In genomic region chr2:54936369-54936768, GRCm38 (mm10) we compare ENCODE assay signal across 30 mouse cellular contexts.
"Had no signal": no experiment of that assay in that cellular context is flagged by ENCODE, and none has a peak within 500 bp of the region (broad histone marks: within the 10 kb centered on the region; RNA-seq: fewer than 3 reads in every experiment).

No protein-coding gene starts in this region.

- H3K4me3 ChIP-seq: limb, embryonic 10.5 days; limb, embryonic 12.5 days; limb, embryonic 13.5 days; limb, embryonic 15.5 days; liver, embryonic 12.5 days; liver, embryonic 13.5 days; liver, embryonic 15.5 days; lung, embryonic 15.5 days; megakaryocyte, embryonic 14.5 days; midbrain, embryonic 10.5 days; midbrain, embryonic 12.5 days; midbrain, embryonic 13.5 days; midbrain, embryonic 15.5 days; myocyte had no signal

- H3K4me1 ChIP-seq: limb, embryonic 10.5 days; limb, embryonic 12.5 days; limb, embryonic 13.5 days; limb, embryonic 15.5 days; liver, embryonic 12.5 days; liver, embryonic 13.5 days; liver, embryonic 15.5 days; lung, embryonic 15.5 days; megakaryocyte, embryonic 14.5 days; midbrain, embryonic 10.5 days; midbrain, embryonic 12.5 days; midbrain, embryonic 13.5 days; midbrain, embryonic 15.5 days had no signal

- DNase-seq: liver; liver, embryonic 13.5 days; liver, postnatal 0 days; lung, adult 18-20 months; lung, adult 2 months; lung, embryonic 14.5 days; lung, postnatal 10 days; lung, postnatal 14 days; lung, postnatal 36 days; lung, postnatal 4 days; midbrain, embryonic 14.5 days had no signal

- H3K27me3 ChIP-seq: limb, embryonic 12.5 days; limb, embryonic 13.5 days; limb, embryonic 15.5 days; liver, embryonic 12.5 days; liver, embryonic 13.5 days; liver, embryonic 15.5 days; lung, embryonic 15.5 days; megakaryocyte, embryonic 14.5 days; midbrain, embryonic 12.5 days; midbrain, embryonic 13.5 days; midbrain, embryonic 15.5 days had no signal

- H3K36me3 ChIP-seq: limb, embryonic 10.5 days; limb, embryonic 12.5 days; limb, embryonic 13.5 days; limb, embryonic 15.5 days; liver, embryonic 12.5 days; liver, embryonic 13.5 days; liver, embryonic 15.5 days; lung, embryonic 15.5 days; midbrain, embryonic 10.5 days; midbrain, embryonic 12.5 days; midbrain, embryonic 13.5 days; midbrain, embryonic 15.5 days had no signal

- ATAC-seq: liver, embryonic 12.5 days; liver, postnatal 0 days; lung, postnatal 0 days; midbrain, embryonic 13.5 days; midbrain, embryonic 15.5 days; midbrain, embryonic 16.5 days had no signal

- H3K9me3 ChIP-seq: limb, embryonic 10.5 days; limb, embryonic 12.5 days; limb, embryonic 13.5 days; limb, embryonic 15.5 days; liver, embryonic 12.5 days; liver, embryonic 13.5 days; liver, embryonic 15.5 days; lung, embryonic 15.5 days; megakaryocyte, embryonic 14.5 days; midbrain, embryonic 10.5 days; midbrain, embryonic 12.5 days; midbrain, embryonic 13.5 days; midbrain, embryonic 15.5 days had no signal

- H3K27ac ChIP-seq: limb, embryonic 10.5 days; limb, embryonic 12.5 days; limb, embryonic 13.5 days; limb, embryonic 15.5 days; liver, embryonic 12.5 days; liver, embryonic 13.5 days; liver, embryonic 14.5 days; liver, embryonic 15.5 days; lung, embryonic 15.5 days; macrophage; midbrain, embryonic 10.5 days; midbrain, embryonic 12.5 days; midbrain, embryonic 13.5 days; midbrain, embryonic 15.5 days had no signal

- H3K9ac ChIP-seq: limb, embryonic 12.5 days; limb, embryonic 13.5 days; limb, embryonic 15.5 days; liver, embryonic 12.5 days; liver, embryonic 13.5 days; liver, embryonic 14.5 days; liver, embryonic 15.5 days; liver, postnatal 0 days; lung, embryonic 14.5 days; lung, embryonic 15.5 days; midbrain, embryonic 12.5 days; midbrain, embryonic 13.5 days; midbrain, embryonic 15.5 days had no signal

- H3K4me2 ChIP-seq: limb, embryonic 12.5 days; limb, embryonic 13.5 days; limb, embryonic 15.5 days; liver, embryonic 11.5 days; liver, embryonic 12.5 days; liver, embryonic 13.5 days; liver, embryonic 15.5 days; lung, embryonic 14.5 days; lung, embryonic 15.5 days; midbrain, embryonic 11.5 days; midbrain, embryonic 12.5 days; midbrain, embryonic 13.5 days; midbrain, embryonic 15.5 days had no signal
